Mouse (Mus musculus) neural tube, embryonic 11.5 days (tissue): ENCODE data around the gene Avpi1. TPM values are rescaled to one million over a fixed set of nuclear protein-coding genes. Genes with fewer than 3 reads are reported as not detected.

Experiments used
- ATAC-seq: fragments of 200-750 bp; cut with Nextera tagmentation; 2 replicates; pipeline ENCODE4 v1.8.0; 2017; ENCODE audit warnings: moderate number of reproducible peaks, mild to moderate bottlenecking, moderate TSS enrichment, moderate library complexity; ENCODE audit not compliant: insufficient read depth, low FRiP score, low TSS enrichment
- DNase-seq: peaks from one replicate; pipeline ENCODE4 v3.0.0-alpha.2; 2015; ENCODE audit warnings: low spot score
- H3K27ac ChIP-seq: fragments of 300-500 bp; sonication (generic); 2 replicates; pipeline ENCODE4 v1.5.1; 2014; ENCODE audit warnings: low read depth, mild to moderate bottlenecking, low read length
- H3K27me3 ChIP-seq: fragments of 300-500 bp; sonication (generic); 2 replicates; pipeline ENCODE4 v1.6.1; 2014; ENCODE audit warnings: mild to moderate bottlenecking, low read length, mixed read lengths; ENCODE audit not compliant: control insufficient read depth, insufficient read depth
- H3K36me3 ChIP-seq: fragments of 300-500 bp; sonication (generic); 2 replicates; pipeline ENCODE4 v1.6.1; 2014; ENCODE audit warnings: mild to moderate bottlenecking, low read length, moderate library complexity, mixed read lengths; ENCODE audit not compliant: control insufficient read depth, insufficient read depth
- H3K4me1 ChIP-seq: fragments of 300-500 bp; sonication (generic); 2 replicates; pipeline ENCODE4 v1.6.1; 2014; ENCODE audit warnings: low read length, mixed read lengths; ENCODE audit not compliant: control insufficient read depth, insufficient read depth
- H3K4me2 ChIP-seq: fragments of 300-500 bp; sonication (generic); 2 replicates; pipeline ENCODE4 v1.6.1; 2014; ENCODE audit warnings: low read depth, mild to moderate bottlenecking, moderate library complexity
- H3K4me3 ChIP-seq: fragments of 300-500 bp; sonication (generic); 2 replicates; pipeline ENCODE4 v1.5.1; 2014; ENCODE audit warnings: low read depth, low read length
- H3K9ac ChIP-seq: fragments of 300-500 bp; sonication (generic); 2 replicates; pipeline ENCODE4 v1.6.1; 2014; ENCODE audit warnings: mild to moderate bottlenecking, low read length
- H3K9me3 ChIP-seq: fragments of 300-500 bp; sonication (generic); 2 replicates; pipeline ENCODE4 v1.6.1; 2016; ENCODE audit warnings: low read length; ENCODE audit not compliant: control insufficient read depth
- WGBS: fragments of 180-500 bp; shearing (Covaris S2); extraction: QIAGEN DNeasy Blood & Tissue Kit; methylation state at CpG from one replicate; pipeline ENCODE4 v1.1.7; 2014; 5-methylcytosine and 5-hydroxymethylcytosine counted together
- polyA plus RNA-seq: library from polyadenylated mRNA; unstranded; fragments of >200 nt; fragmentation: Nextera tagmentation; extraction: Ambion mirVana; gene quantifications from 2 replicates; pipeline ENCODE4 v1.2.1, GENCODE M21; 2014

Avpi1 gene
- polyA plus RNA-seq, 1 experiment from 2014 or later, result 13.6 TPM

DNA sequence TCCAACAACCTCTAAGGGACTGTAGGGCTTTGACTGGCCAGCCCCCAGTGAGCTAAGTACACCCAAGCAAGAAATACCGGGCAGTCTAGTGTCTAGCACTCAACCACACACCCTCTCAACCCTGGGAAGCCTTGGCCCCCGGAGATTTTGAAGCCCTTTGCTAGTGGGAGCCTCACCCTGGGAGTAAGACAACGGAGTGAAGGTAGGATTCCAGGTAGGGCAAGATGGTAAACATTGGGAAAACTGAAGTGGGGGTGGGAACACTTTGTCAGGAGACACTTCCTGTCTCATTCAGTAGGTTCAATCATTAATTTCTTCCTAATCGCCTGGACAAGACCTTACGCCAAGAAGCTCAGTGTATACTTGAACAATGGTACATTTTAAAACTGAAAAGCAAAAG lies 1.8 kb downstream of the Avpi1 start:
- H3K27me3 ChIP-seq, result no peaks in the 10 kb centered on the region
- WGBS, result 95% methylated on average over 5 of the region's 5 CpGs
- H3K9ac ChIP-seq, result no peak overlapping the region
- no peak overlapping the region for H3K4me2 ChIP-seq
- ATAC-seq (no peak), DNase-seq (no peak)
- H3K4me1 ChIP-seq, result peaks cover 13% of the 10 kb centered on the region
- H3K36me3 ChIP-seq, result no peaks in the 10 kb centered on the region; the same call in 1 of the 2 replicates
- H3K27ac ChIP-seq, result no peak overlapping the region
- H3K4me3 ChIP-seq, result no peak overlapping the region
- H3K9me3 ChIP-seq, result no peaks in the 10 kb centered on the region

GRCm38 (mm10) chr19:42126219-42126605 lies 2.6 kb downstream of the Avpi1 start:
- ATAC-seq, result no peak
- Histone ChIP-seq H3K27ac (no peak overlapping the region), H3K4me1 (peaks cover 13% of the 10 kb centered on the region), H3K4me3 (no peak overlapping the region), H3K27me3 (no peaks in the 10 kb centered on the region), H3K9me3 (no peaks in the 10 kb centered on the region), H3K36me3 (no peaks in the 10 kb centered on the region; the same call in 1 of the 2 replicates), H3K9ac (no peak overlapping the region), H3K4me2 (no peak overlapping the region)
- DNase-seq, result no peak
- WGBS, result 90% methylated on average over 6 of the region's 6 CpGs

DNA sequence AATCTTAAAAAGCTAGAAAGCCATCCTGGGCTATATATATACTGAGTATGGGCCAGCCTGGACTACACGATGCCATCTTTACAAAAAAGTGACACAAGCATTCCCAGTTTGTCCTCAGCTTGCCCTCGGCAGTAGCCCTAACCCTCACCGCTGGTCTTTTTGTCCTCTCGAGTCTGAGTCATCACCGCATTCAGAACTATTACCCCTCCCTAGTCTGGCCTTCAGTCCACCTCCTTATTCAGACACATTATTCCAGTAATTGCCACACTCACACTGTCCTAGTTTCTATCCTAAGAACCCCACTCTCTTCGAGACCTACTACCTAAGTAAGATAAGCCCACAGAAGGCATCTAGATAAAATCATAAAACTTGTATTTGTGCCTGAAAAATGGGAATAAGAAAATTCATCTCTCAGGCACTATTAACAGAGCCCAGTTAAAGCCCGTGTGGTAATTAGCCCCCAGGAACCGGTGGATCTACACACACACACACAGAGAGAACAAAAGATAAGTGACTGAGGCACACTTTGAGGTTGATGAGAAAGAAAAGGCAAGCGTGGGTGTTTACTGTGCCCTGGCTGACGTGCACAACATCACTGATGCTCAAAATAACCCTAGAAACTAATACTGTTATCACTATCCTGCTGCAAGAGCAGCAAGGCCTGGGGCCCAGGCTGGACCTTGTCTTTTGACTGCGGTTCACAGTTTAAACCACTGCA lies 3.2 kb downstream of the Avpi1 start:
- WGBS, result 85% methylated on average over 11 of the region's 11 CpGs

DNA sequence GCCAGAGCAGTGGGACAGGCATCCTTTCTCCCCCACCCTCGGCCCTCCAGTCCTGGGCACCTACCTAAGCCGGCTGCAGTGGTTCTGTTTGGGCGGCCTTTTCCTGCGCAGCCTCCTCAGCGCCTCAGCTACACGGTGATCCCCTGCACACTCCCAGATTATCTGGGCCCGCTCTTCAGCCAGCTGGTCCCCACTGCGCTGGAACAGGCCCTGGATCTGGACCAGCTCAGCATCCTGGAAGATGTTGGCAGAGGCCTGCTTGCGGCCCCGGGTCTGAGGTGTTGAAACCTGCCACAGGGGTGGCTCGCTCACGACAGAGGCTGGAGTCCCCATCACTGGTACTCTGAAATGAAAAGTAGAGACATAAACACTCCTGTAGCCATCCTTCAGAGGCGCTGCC lies 4.2 kb downstream of the Avpi1 start:
- Histone ChIP-seq H3K9me3 (no peaks in the 10 kb centered on the region), H3K27me3 (no peaks in the 10 kb centered on the region), H3K36me3 (peaks cover 6% of the 10 kb centered on the region), H3K4me2 (no peak overlapping the region), H3K4me3 (no peak overlapping the region), H3K4me1 (peaks cover 10% of the 10 kb centered on the region), H3K9ac (no peak overlapping the region), H3K27ac (no peak overlapping the region)
- DNase-seq (no peak), ATAC-seq (no peak)
- 87% methylated on average over 13 of the region's 13 CpGs for WGBS

More for the DNA sequence above, 3.2 kb downstream of the Avpi1 start:
- DNase-seq, result no peak
- H3K4me2 ChIP-seq, result no peak overlapping the region
- no peak overlapping the region for H3K4me3 ChIP-seq
- H3K9me3 ChIP-seq, result no peaks in the 10 kb centered on the region
- H3K36me3 ChIP-seq, result no peaks in the 10 kb centered on the region; the same call in 1 of the 2 replicates
- peaks cover 13% of the 10 kb centered on the region for H3K4me1 ChIP-seq
- H3K27ac ChIP-seq, result no peak overlapping the region
- no peaks in the 10 kb centered on the region for H3K27me3 ChIP-seq
- no peak overlapping the region for H3K9ac ChIP-seq
- ATAC-seq, result no peak

GRCm38 (mm10) chr19:42120451-42120850 lies 8.4 kb downstream of the Avpi1 start:
- Histone ChIP-seq H3K4me2 (no peak overlapping the region), H3K9me3 (no peaks in the 10 kb centered on the region), H3K27me3 (no peaks in the 10 kb centered on the region), H3K36me3 (peaks cover 10% of the 10 kb centered on the region), H3K9ac (no peak overlapping the region), H3K27ac (no peak overlapping the region), H3K4me1 (no peaks in the 10 kb centered on the region), H3K4me3 (no peak overlapping the region)
- ATAC-seq (no peak), DNase-seq (no peak)
- 92% methylated on average over 8 of the region's 8 CpGs for WGBS

GRCm38 (mm10) chr19:42118596-42118995 lies 10.3 kb downstream of the Avpi1 start:
- WGBS, result 96% methylated on average over 5 of the region's 5 CpGs
- Histone ChIP-seq H3K27me3 (no peaks in the 10 kb centered on the region), H3K4me3 (no peak overlapping the region), H3K27ac (no peak overlapping the region), H3K4me2 (no peak overlapping the region), H3K36me3 (peaks cover 11% of the 10 kb centered on the region), H3K9me3 (no peaks in the 10 kb centered on the region), H3K4me1 (no peaks in the 10 kb centered on the region), H3K9ac (no peak overlapping the region)
- no peak for DNase-seq
- no peak for ATAC-seq

- no peak overlapping the region for H3K4me3 ChIP-seq
- no peaks in the 10 kb centered on the region for H3K27me3 ChIP-seq
- DNase-seq (no peak), ATAC-seq (no peak)
- H3K9me3 ChIP-seq, result no peaks in the 10 kb centered on the region
- peaks cover 11% of the 10 kb centered on the region for H3K36me3 ChIP-seq
- no peak overlapping the region for H3K27ac ChIP-seq
- H3K4me2 ChIP-seq, result no peak overlapping the region
- WGBS, result 94% methylated on average over 9 of the region's 9 CpGs
- no peak overlapping the region for H3K9ac ChIP-seq
- H3K4me1 ChIP-seq, result no peaks in the 10 kb centered on the region
These were observed 10.7 kb downstream of the Avpi1 start for GRCm38 (mm10) chr19:42118142-42118541.

GRCm38 (mm10) chr19:42115783-42116335 lies 13.0 kb downstream of the Avpi1 start:
- WGBS, result 92% methylated on average over 4 of the region's 4 CpGs
- peaks cover 11% of the 10 kb centered on the region for H3K36me3 ChIP-seq
- ATAC-seq (no peak), DNase-seq (no peak)
- H3K4me2 ChIP-seq, result no peak overlapping the region
- H3K27me3 ChIP-seq, result no peaks in the 10 kb centered on the region
- no peak overlapping the region for H3K27ac ChIP-seq
- H3K9me3 ChIP-seq, result no peaks in the 10 kb centered on the region
- no peaks in the 10 kb centered on the region for H3K4me1 ChIP-seq
- H3K9ac ChIP-seq, result no peak overlapping the region
- no peak overlapping the region for H3K4me3 ChIP-seq

GRCm38 (mm10) chr19:42104681-42105080 lies 24.2 kb downstream of the Avpi1 start:
- DNase-seq (no peak), ATAC-seq (no peak)
- no peaks in the 10 kb centered on the region for H3K27me3 ChIP-seq
- no peaks in the 10 kb centered on the region for H3K9me3 ChIP-seq
- H3K4me1 ChIP-seq, result no peaks in the 10 kb centered on the region
- H3K4me3 ChIP-seq, result no peak overlapping the region
- H3K4me2 ChIP-seq, result no peak overlapping the region
- 95% methylated on average over 9 of the region's 9 CpGs for WGBS
- 0 out of 2 replicates have a peak, but pooled peaks cover 3% of the 10 kb centered on the region for H3K36me3 ChIP-seq
- no peak overlapping the region for H3K27ac ChIP-seq
- no peak overlapping the region for H3K9ac ChIP-seq
